Mouse (Mus musculus) heart, postnatal 0 days (tissue): ENCODE data around the gene Gck.

ENCODE experiments used
- CTCF ChIP-seq: IDR thresholded peaks from 2 replicates; pipeline ENCODE4 v1.5.1; 2016; ENCODE audit warnings: antibody characterized with exemption, control low read depth, low read depth
- EP300 ChIP-seq: IDR thresholded peaks from 2 replicates; pipeline ENCODE4 v1.6.1; 2016; ENCODE audit warnings: antibody characterized with exemption, low read depth

GRCm38 (mm10) chr11:5897230-5897629, 52.7 kb downstream of the Gck start:
- no peak for TF ChIP-seq CTCF
- TF ChIP-seq EP300: no peak
